Mouse (Mus musculus): ENCODE data around the gene Selp. TPM values are rescaled to one million over a fixed set of nuclear protein-coding genes. Genes with fewer than 3 reads are reported as not detected.

Selp gene
- polyA plus RNA-seq, 1 experiment from 2014 or later: 0.19 TPM

DNA sequence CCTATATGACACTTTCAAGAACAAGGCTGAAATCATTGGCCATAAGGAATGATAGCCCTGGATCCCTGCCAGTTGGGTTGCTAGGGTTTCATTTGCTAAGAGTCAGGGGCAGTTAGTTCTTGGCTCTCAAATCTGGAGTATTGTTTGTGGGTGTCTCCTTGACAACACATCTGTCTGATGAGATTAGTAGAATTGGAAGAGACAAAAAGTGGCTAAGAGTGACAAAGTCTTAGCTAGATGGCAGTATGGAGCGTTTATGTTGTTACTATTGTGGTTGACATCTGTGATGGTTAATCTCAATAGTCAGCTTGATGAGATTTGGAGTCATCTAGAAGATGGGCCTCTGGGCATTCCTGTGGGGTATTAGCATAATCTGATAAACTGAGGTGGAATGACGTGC, 16.7 kb upstream of the Selp start:
- H3K4me2 ChIP-seq: no peak overlapping the region
- no peak overlapping the region for H3K4me3 ChIP-seq (ENCODE audit: low read depth, low read length)
- H3K9me3 ChIP-seq (replicated peaks; ENCODE audit: control insufficient read depth, low read length): no peaks in the 10 kb centered on the region
- no peaks in the 10 kb centered on the region for H3K4me1 ChIP-seq (ENCODE audit: control insufficient read depth, insufficient read depth, low read length)
- H3K27me3 ChIP-seq (ENCODE audit: control insufficient read depth, insufficient read depth, low read length): no peaks in the 10 kb centered on the region
- no peaks in the 10 kb centered on the region for H3K36me3 ChIP-seq (ENCODE audit: control insufficient read depth, insufficient read depth, low read length)
- ATAC-seq (replicated peaks; ENCODE audit: insufficient number of reproducible peaks, low FRiP score, low TSS enrichment): no peak
- 72% methylated on average over 2 of the region's 2 CpGs for WGBS (ENCODE audit: insufficient replicate concordance)
- no peak overlapping the region for H3K9ac ChIP-seq (ENCODE audit: low read depth, low read length)
- H3K27ac ChIP-seq (ENCODE audit: low read depth, low read length): no peak overlapping the region

DNA sequence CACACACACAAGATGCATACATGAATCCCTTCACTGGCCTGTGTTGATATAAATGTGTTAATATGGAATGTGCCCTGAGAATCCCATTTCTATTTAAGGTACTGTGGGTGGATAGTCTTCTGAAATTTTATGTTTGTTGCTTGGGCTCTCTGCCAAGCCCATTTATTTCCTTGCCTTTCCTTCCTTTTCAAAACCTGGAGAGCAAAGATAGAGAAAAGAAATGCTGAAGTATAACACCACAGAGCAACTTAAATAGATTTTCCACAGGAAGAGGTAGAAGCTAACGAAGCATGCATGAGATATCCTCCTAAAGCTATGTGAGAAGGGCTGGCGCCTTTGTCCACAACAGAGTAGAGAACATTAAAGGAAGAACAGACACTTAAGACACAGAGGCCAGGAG, 5.3 kb upstream of the Selp start:
- Histone ChIP-seq H3K9ac (ENCODE audit: low read depth, low read length) (no peak overlapping the region), H3K36me3 (ENCODE audit: control insufficient read depth, insufficient read depth, low read length) (no peaks in the 10 kb centered on the region), H3K9me3 (replicated peaks; ENCODE audit: control insufficient read depth, low read length) (no peaks in the 10 kb centered on the region), H3K27ac (ENCODE audit: low read depth, low read length) (no peak overlapping the region), H3K4me3 (ENCODE audit: low read depth, low read length) (no peak overlapping the region), H3K4me1 (ENCODE audit: control insufficient read depth, insufficient read depth, low read length) (no peaks in the 10 kb centered on the region), H3K27me3 (ENCODE audit: control insufficient read depth, insufficient read depth, low read length) (no peaks in the 10 kb centered on the region), H3K4me2 (no peak overlapping the region)
- no peak for ATAC-seq (replicated peaks; ENCODE audit: insufficient number of reproducible peaks, low FRiP score, low TSS enrichment)
- 67% methylated on average over 2 of the region's 2 CpGs for WGBS (ENCODE audit: insufficient replicate concordance)

DNA sequence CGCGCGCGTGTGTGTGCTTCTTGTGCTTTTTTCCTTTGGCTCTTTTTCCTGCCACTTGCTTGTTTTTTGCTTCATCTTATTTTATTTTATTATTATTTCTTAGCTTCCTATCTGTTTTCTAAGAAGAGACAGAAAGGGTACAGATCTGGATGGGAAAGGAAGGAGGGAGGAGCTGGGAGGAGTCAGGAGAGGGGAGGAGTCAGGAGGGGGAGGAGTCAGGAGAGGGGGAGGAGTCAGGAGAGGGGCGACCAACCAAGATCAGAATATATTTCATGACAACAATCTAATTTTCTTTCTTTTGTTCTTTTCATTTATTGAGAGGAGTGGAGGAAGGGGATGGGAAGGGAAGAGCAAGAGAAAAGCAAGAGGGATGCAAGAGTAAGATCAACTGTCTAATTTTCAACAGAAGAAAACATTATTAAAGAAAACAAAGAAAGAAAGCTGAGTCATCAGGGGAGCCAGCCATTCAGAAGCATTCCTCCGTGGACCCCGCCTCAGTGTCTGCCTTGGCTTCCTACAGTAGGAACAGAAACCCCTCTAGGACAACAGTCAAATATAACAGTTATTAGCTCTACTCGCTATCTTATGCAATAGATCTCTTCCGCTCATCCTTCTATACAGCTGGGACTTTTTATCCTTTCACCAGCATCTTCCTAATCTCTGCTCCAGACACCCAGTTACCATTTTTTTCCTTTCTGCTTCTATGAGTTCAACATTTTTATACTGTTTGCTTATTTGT, 4.3 kb upstream of the Selp start:
- ATAC-seq (replicated peaks; ENCODE audit: insufficient number of reproducible peaks, low FRiP score, low TSS enrichment): no peak
- WGBS (ENCODE audit: insufficient replicate concordance): 86% methylated on average over 9 of the region's 9 CpGs

DNA sequence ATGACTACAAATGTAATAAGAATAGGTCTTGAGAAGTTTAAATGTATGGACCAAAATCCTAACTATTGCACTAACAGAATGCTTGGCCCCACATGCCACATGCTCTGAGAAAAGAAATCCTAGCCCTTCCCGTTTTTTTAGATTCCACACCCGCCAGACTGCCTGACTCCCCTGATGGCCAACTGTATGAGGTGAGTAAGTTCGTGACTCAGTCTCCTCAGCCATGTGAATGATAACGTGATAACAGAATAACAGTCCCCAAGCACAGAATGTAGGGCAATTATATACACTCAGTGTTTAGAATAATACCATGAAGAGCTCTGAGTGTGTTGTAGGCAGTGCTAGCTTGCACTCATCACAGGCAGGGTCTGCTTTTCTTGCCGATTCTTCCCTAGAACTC, 784 bp upstream of the Selp start:
- Histone ChIP-seq H3K36me3 (ENCODE audit: control insufficient read depth, insufficient read depth, low read length) (no peaks in the 10 kb centered on the region), H3K4me2 (no peak overlapping the region), H3K27ac (ENCODE audit: low read depth, low read length) (no peak overlapping the region), H3K4me1 (ENCODE audit: control insufficient read depth, insufficient read depth, low read length) (no peaks in the 10 kb centered on the region), H3K27me3 (ENCODE audit: control insufficient read depth, insufficient read depth, low read length) (no peaks in the 10 kb centered on the region), H3K9ac (ENCODE audit: low read depth, low read length) (no peak overlapping the region), H3K9me3 (replicated peaks; ENCODE audit: control insufficient read depth, low read length) (no peaks in the 10 kb centered on the region), H3K4me3 (ENCODE audit: low read depth, low read length) (no peak overlapping the region)
- 73% methylated on average over 5 of the region's 5 CpGs for WGBS (ENCODE audit: insufficient replicate concordance)
- no peak for ATAC-seq (replicated peaks; ENCODE audit: insufficient number of reproducible peaks, low FRiP score, low TSS enrichment)

More for the DNA sequence above, 4.3 kb upstream of the Selp start:
- H3K4me3 ChIP-seq (ENCODE audit: low read depth, low read length): no peak overlapping the region
- H3K36me3 ChIP-seq (ENCODE audit: control insufficient read depth, insufficient read depth, low read length): no peaks in the 10 kb centered on the region
- no peak overlapping the region for H3K4me2 ChIP-seq
- no peaks in the 10 kb centered on the region for H3K27me3 ChIP-seq (ENCODE audit: control insufficient read depth, insufficient read depth, low read length)
- H3K27ac ChIP-seq (ENCODE audit: low read depth, low read length): no peak overlapping the region
- no peaks in the 10 kb centered on the region for H3K9me3 ChIP-seq (replicated peaks; ENCODE audit: control insufficient read depth, low read length)
- H3K4me1 ChIP-seq (ENCODE audit: control insufficient read depth, insufficient read depth, low read length): no peaks in the 10 kb centered on the region
- H3K9ac ChIP-seq (ENCODE audit: low read depth, low read length): no peak overlapping the region

DNA sequence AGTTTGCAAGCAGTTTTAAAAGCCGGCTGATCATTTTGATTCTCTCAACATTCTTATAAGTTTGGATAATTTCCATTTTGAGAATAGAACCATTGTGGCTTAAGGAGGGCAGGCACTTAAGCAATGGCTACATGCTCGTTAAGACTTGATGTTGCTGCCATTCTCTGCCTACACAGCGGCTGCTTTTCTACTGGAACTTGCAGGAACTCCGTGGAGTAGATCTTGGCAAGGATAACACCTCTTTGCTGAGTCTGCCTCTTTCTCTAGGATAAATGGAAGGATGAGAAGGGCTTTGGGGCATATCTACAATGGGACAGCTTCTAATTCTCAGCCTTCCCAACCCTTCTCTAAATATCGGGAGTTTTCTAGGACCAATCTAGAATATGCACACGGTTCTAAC, 583 bp downstream of the Selp start:
- Histone ChIP-seq H3K4me3 (ENCODE audit: low read depth, low read length) (no peak overlapping the region), H3K27me3 (ENCODE audit: control insufficient read depth, insufficient read depth, low read length) (no peaks in the 10 kb centered on the region), H3K9me3 (replicated peaks; ENCODE audit: control insufficient read depth, low read length) (no peaks in the 10 kb centered on the region), H3K4me2 (no peak overlapping the region), H3K9ac (ENCODE audit: low read depth, low read length) (no peak overlapping the region), H3K36me3 (ENCODE audit: control insufficient read depth, insufficient read depth, low read length) (no peaks in the 10 kb centered on the region), H3K27ac (ENCODE audit: low read depth, low read length) (no peak overlapping the region), H3K4me1 (ENCODE audit: control insufficient read depth, insufficient read depth, low read length) (no peaks in the 10 kb centered on the region)
- no peak for ATAC-seq (replicated peaks; ENCODE audit: insufficient number of reproducible peaks, low FRiP score, low TSS enrichment)
- 74% methylated on average over 6 of the region's 6 CpGs for WGBS (ENCODE audit: insufficient replicate concordance)

DNA sequence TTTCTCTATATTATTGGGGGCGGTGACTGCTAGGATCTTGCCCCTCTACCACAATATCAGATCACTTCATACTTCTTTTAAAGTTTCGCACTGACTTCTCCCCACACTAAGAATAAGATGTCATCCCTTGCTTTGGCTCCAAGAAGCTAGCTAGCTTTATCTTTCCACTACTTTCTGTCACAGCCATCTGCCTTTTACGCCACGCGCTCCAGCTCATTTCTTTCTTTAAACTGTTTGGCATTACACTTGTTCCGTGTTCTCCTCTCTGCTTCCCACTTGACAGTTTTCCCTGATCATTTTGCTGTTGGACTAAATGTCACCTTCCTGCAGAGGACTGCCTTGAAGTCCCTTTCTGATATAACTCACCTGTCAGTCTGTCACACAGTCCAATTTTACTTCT, 2.8 kb downstream of the Selp start:
- WGBS (ENCODE audit: insufficient replicate concordance): 89% methylated on average over 6 of the region's 6 CpGs
- Histone ChIP-seq H3K4me3 (ENCODE audit: low read depth, low read length) (no peak overlapping the region), H3K36me3 (ENCODE audit: control insufficient read depth, insufficient read depth, low read length) (no peaks in the 10 kb centered on the region), H3K27ac (ENCODE audit: low read depth, low read length) (no peak overlapping the region), H3K9ac (ENCODE audit: low read depth, low read length) (no peak overlapping the region), H3K27me3 (ENCODE audit: control insufficient read depth, insufficient read depth, low read length) (no peaks in the 10 kb centered on the region), H3K9me3 (replicated peaks; ENCODE audit: control insufficient read depth, low read length) (no peaks in the 10 kb centered on the region), H3K4me2 (no peak overlapping the region), H3K4me1 (ENCODE audit: control insufficient read depth, insufficient read depth, low read length) (no peaks in the 10 kb centered on the region)
- no peak for ATAC-seq (replicated peaks; ENCODE audit: insufficient number of reproducible peaks, low FRiP score, low TSS enrichment)

DNA sequence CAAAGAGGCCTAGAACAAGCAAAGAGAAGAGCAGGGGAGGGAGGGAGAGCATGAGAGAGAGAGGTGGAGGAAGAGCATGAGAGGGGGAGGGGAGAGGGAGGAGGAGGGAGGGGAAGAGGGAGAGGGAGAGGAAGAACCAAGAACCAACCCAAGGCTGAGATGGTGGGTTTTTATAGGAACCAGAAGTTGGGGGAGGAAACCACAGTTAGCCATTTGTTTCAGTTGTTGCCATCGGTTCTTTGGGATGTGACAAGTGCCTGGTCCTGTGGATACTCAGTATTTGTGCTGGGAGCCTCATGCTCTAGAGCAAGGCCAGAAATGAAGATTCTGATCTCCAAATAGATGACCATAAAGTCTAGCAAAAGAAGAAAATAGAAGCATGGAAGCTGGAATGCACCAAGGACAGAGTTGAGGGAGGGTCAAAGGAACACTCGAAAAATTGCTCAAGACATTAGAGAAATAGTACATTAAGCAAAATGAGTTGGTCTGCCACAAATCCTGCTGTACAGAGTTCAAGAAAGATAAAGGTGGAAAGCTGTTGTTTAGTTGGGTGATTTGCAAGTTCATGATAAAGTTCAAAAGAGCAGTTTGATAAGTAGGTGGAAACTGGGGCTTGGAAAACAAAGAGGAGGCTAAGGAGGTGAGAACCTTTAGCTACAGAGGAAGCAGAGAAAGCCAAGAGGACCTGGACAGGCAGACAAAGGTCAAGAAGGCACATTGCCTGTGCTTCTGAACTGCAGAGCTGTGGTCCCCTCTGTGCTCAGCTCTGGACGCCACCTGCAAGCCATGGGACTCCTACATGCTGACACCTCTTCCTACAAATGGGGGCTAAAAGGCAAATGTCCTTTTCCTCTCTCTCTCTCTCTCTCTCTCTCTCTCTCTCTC, 5.1 kb downstream of the Selp start:
- ATAC-seq (replicated peaks; ENCODE audit: insufficient number of reproducible peaks, low FRiP score, low TSS enrichment): no peak
- H3K36me3 ChIP-seq (ENCODE audit: control insufficient read depth, insufficient read depth, low read length): no peaks in the 10 kb centered on the region
- no peaks in the 10 kb centered on the region for H3K4me1 ChIP-seq (ENCODE audit: control insufficient read depth, insufficient read depth, low read length)
- H3K27ac ChIP-seq (ENCODE audit: low read depth, low read length): no peak overlapping the region
- H3K9ac ChIP-seq (ENCODE audit: low read depth, low read length): no peak overlapping the region
- no peak overlapping the region for H3K4me2 ChIP-seq
- no peak overlapping the region for H3K4me3 ChIP-seq (ENCODE audit: low read depth, low read length)
- no peaks in the 10 kb centered on the region for H3K9me3 ChIP-seq (replicated peaks; ENCODE audit: control insufficient read depth, low read length)
- 43% methylated on average over 3 of the region's 3 CpGs for WGBS (ENCODE audit: insufficient replicate concordance)
- no peaks in the 10 kb centered on the region for H3K27me3 ChIP-seq (ENCODE audit: control insufficient read depth, insufficient read depth, low read length)

DNA sequence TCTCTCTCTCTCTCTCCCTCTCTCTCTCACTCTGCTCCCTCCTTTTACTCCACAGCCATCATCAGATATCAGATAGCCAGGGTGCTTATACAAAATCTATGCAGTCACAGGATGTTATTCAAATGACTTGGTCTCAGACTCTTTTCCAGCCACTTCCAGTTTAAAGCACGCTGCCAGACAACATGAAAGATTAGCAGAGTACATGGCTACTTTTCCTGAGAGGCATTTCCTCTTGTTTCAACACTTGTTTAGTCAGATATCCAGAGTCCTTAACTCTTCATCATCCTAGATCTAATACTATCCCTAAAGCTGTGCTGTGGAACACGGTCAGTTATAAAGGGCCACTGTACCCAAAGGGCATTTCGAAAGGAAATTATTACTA, 5.7 kb downstream of the Selp start:
- ATAC-seq (replicated peaks; ENCODE audit: insufficient number of reproducible peaks, low FRiP score, low TSS enrichment): no peak
- WGBS (ENCODE audit: insufficient replicate concordance): 71% methylated on average over 3 of the region's 3 CpGs
- no peak overlapping the region for H3K27ac ChIP-seq (ENCODE audit: low read depth, low read length)
- H3K9ac ChIP-seq (ENCODE audit: low read depth, low read length): no peak overlapping the region
- no peak overlapping the region for H3K4me2 ChIP-seq
- no peaks in the 10 kb centered on the region for H3K36me3 ChIP-seq (ENCODE audit: control insufficient read depth, insufficient read depth, low read length)
- H3K27me3 ChIP-seq (ENCODE audit: control insufficient read depth, insufficient read depth, low read length): no peaks in the 10 kb centered on the region
- no peaks in the 10 kb centered on the region for H3K9me3 ChIP-seq (replicated peaks; ENCODE audit: control insufficient read depth, low read length)
- no peaks in the 10 kb centered on the region for H3K4me1 ChIP-seq (ENCODE audit: control insufficient read depth, insufficient read depth, low read length)
- H3K4me3 ChIP-seq (ENCODE audit: low read depth, low read length): no peak overlapping the region
